Mouse (Mus musculus): ENCODE results near the gene Nek9. TPM values are rescaled to one million over a fixed set of nuclear protein-coding genes. Genes with fewer than 3 reads are reported as not detected.
A peak's percentile ranks its signal among the peaks of the same experiment; 100 is the strongest.

Nek9 gene
- polyA plus RNA-seq, 1 experiment from 2014 or later, result 14.7 TPM

- H3K36me3 ChIP-seq, result peaks cover 33% of the 10 kb centered on the region
- no peak overlapping the region for H3K27ac ChIP-seq (replicated peaks)
- H3K4me1 ChIP-seq (replicated peaks), result peaks cover 14% of the 10 kb centered on the region
- no peak overlapping the region for H3K9ac ChIP-seq
- H3K27me3 ChIP-seq, result no peaks in the 10 kb centered on the region
- no peak overlapping the region for H3K4me2 ChIP-seq
- no peak for ATAC-seq (ENCODE audit: low read depth)
- WGBS, result 76% methylated on average over 7 of the region's 7 CpGs
- H3K9me3 ChIP-seq, result no peaks in the 10 kb centered on the region
- no peak overlapping the region for H3K4me3 ChIP-seq
These were observed 5.1 kb upstream of the Nek9 start for GRCm38 (mm10) chr12:85344252-85344651.

GRCm38 (mm10) chr12:85342310-85342709, 3.1 kb upstream of the Nek9 start:
- H3K4me1 ChIP-seq (replicated peaks), result peaks cover 23% of the 10 kb centered on the region
- H3K4me3 ChIP-seq, result no peak overlapping the region
- no peaks in the 10 kb centered on the region for H3K27me3 ChIP-seq
- peaks cover 13% of the 10 kb centered on the region; the same call in 1 of the 2 replicates for H3K36me3 ChIP-seq
- H3K27ac ChIP-seq (replicated peaks), result no peak overlapping the region
- H3K9ac ChIP-seq, result no peak overlapping the region
- no peak overlapping the region for H3K4me2 ChIP-seq
- H3K9me3 ChIP-seq, result no peaks in the 10 kb centered on the region
- WGBS, result 66% methylated on average over 4 of the region's 4 CpGs
- no peak for ATAC-seq (ENCODE audit: low read depth)

- ATAC-seq (ENCODE audit: low read depth), result no peak
- 50% methylated on average over 1 of the region's 1 CpGs for WGBS
- no peaks in the 10 kb centered on the region for H3K27me3 ChIP-seq
These were observed 2.0 kb upstream of the Nek9 start for GRCm38 (mm10) chr12:85341131-85341530.

GRCm38 (mm10) chr12:85339947-85340346, 785 bp upstream of the Nek9 start:
- ATAC-seq (ENCODE audit: low read depth), result no peak
- WGBS, result 51% methylated on average over 4 of the region's 4 CpGs
- H3K4me1 ChIP-seq (replicated peaks), result peaks cover 22% of the 10 kb centered on the region
- peak overlapping the region; percentile 68 for H3K4me2 ChIP-seq
- H3K9ac ChIP-seq, result no peak overlapping the region
- H3K27ac ChIP-seq (replicated peaks), result no peak overlapping the region
- H3K36me3 ChIP-seq, result peaks cover 25% of the 10 kb centered on the region
- no peaks in the 10 kb centered on the region for H3K9me3 ChIP-seq
- H3K4me3 ChIP-seq, result peak overlapping the region; percentile 94; the same call in 1 of the 2 replicates
- no peaks in the 10 kb centered on the region for H3K27me3 ChIP-seq

More at GRCm38 (mm10) chr12:85341131-85341530, 2.0 kb upstream of the Nek9 start:
- no peak overlapping the region for H3K4me2 ChIP-seq
- H3K36me3 ChIP-seq, result peaks cover 16% of the 10 kb centered on the region
- no peaks in the 10 kb centered on the region for H3K9me3 ChIP-seq
- no peak overlapping the region for H3K9ac ChIP-seq
- H3K27ac ChIP-seq (replicated peaks), result no peak overlapping the region
- H3K4me1 ChIP-seq (replicated peaks), result peaks cover 22% of the 10 kb centered on the region
- no peak overlapping the region for H3K4me3 ChIP-seq

- Histone ChIP-seq H3K4me1 (replicated peaks) (peaks cover 22% of the 10 kb centered on the region), H3K4me2 (peak overlapping the region; percentile 68), H3K4me3 (peak overlapping the region; percentile 94), H3K9ac (peak overlapping the region; percentile 96), H3K27ac (replicated peaks) (peak overlapping the region; percentile 89), H3K27me3 (no peaks in the 10 kb centered on the region), H3K36me3 (peaks cover 32% of the 10 kb centered on the region), H3K9me3 (no peaks in the 10 kb centered on the region)
- peak; percentile 74 for ATAC-seq (ENCODE audit: low read depth)
- under 1% methylated on average over 42 of the region's 42 CpGs for WGBS
These were observed 347 bp downstream of the Nek9 start for GRCm38 (mm10) chr12:85338815-85339214.

GRCm38 (mm10) chr12:85337567-85338311, 1.4 kb downstream of the Nek9 start:
- Histone ChIP-seq H3K9me3 (no peaks in the 10 kb centered on the region), H3K9ac (0 out of 2 replicates have a peak overlapping the region, but pooled peaks have one; percentile 96), H3K27ac (replicated peaks) (no peak overlapping the region), H3K4me3 (peak overlapping the region; percentile 94), H3K27me3 (no peaks in the 10 kb centered on the region), H3K4me1 (replicated peaks) (peaks cover 22% of the 10 kb centered on the region), H3K36me3 (peaks cover 36% of the 10 kb centered on the region), H3K4me2 (peak overlapping the region; percentile 68)
- no peak for ATAC-seq (ENCODE audit: low read depth)
- 88% methylated on average over 6 of the region's 6 CpGs for WGBS

GRCm38 (mm10) chr12:85330153-85330552, 9.0 kb downstream of the Nek9 start:
- WGBS, result 92% methylated on average over 7 of the region's 7 CpGs
- no peak overlapping the region for H3K27ac ChIP-seq (replicated peaks)
- H3K9me3 ChIP-seq, result no peaks in the 10 kb centered on the region
- no peaks in the 10 kb centered on the region for H3K27me3 ChIP-seq
- H3K4me1 ChIP-seq (replicated peaks), result no peaks in the 10 kb centered on the region
- ATAC-seq (ENCODE audit: low read depth), result no peak
- no peak overlapping the region for H3K9ac ChIP-seq
- no peak overlapping the region for H3K4me2 ChIP-seq
- H3K4me3 ChIP-seq, result no peak overlapping the region
- H3K36me3 ChIP-seq, result peaks cover 88% of the 10 kb centered on the region

GRCm38 (mm10) chr12:85308651-85309050, 30.5 kb downstream of the Nek9 start:
- Histone ChIP-seq H3K9ac (no peak overlapping the region), H3K4me2 (no peak overlapping the region), H3K4me3 (no peak overlapping the region), H3K9me3 (no peaks in the 10 kb centered on the region), H3K4me1 (replicated peaks) (no peaks in the 10 kb centered on the region; the same call in 1 of the 2 replicates), H3K36me3 (peaks cover 97% of the 10 kb centered on the region), H3K27me3 (no peaks in the 10 kb centered on the region), H3K27ac (replicated peaks) (no peak overlapping the region)
- ATAC-seq (ENCODE audit: low read depth), result no peak
- 78% methylated on average over 3 of the region's 3 CpGs for WGBS

- WGBS, result 53% methylated on average over 16 of the region's 16 CpGs
- no peaks in the 10 kb centered on the region for H3K9me3 ChIP-seq
- peak; percentile 56 for ATAC-seq (ENCODE audit: low read depth)
- H3K4me2 ChIP-seq, result 0 out of 2 replicates have a peak overlapping the region, but pooled peaks have one; percentile 16
- peak overlapping the region; percentile 47; the same call in 1 of the 2 replicates for H3K9ac ChIP-seq
- peak overlapping the region; percentile 38; the same call in 1 of the 2 replicates for H3K27ac ChIP-seq (replicated peaks)
- no peaks in the 10 kb centered on the region for H3K27me3 ChIP-seq
- no peaks in the 10 kb centered on the region; the same call in 1 of the 2 replicates for H3K4me1 ChIP-seq (replicated peaks)
- peaks cover 96% of the 10 kb centered on the region for H3K36me3 ChIP-seq
- no peak overlapping the region for H3K4me3 ChIP-seq
These were observed 33.8 kb downstream of the Nek9 start for GRCm38 (mm10) chr12:85305247-85305892.

GRCm38 (mm10) chr12:85304725-85305124, 34.4 kb downstream of the Nek9 start:
- H3K9ac ChIP-seq, result no peak overlapping the region
- peaks cover 95% of the 10 kb centered on the region for H3K36me3 ChIP-seq
- H3K4me2 ChIP-seq, result no peak overlapping the region
- H3K9me3 ChIP-seq, result no peaks in the 10 kb centered on the region
- 68% methylated on average over 4 of the region's 4 CpGs for WGBS
- no peak for ATAC-seq (ENCODE audit: low read depth)
- no peaks in the 10 kb centered on the region for H3K27me3 ChIP-seq
- H3K27ac ChIP-seq (replicated peaks), result no peak overlapping the region
- no peaks in the 10 kb centered on the region; the same call in 1 of the 2 replicates for H3K4me1 ChIP-seq (replicated peaks)
- H3K4me3 ChIP-seq, result no peak overlapping the region

- 85% methylated on average over 2 of the region's 2 CpGs for WGBS
- H3K36me3 ChIP-seq, result peaks cover 88% of the 10 kb centered on the region
- ATAC-seq (ENCODE audit: low read depth), result no peak
These were observed 35.9 kb downstream of the Nek9 start for GRCm38 (mm10) chr12:85303256-85303655.

GRCm38 (mm10) chr12:85298835-85299180, 40.4 kb downstream of the Nek9 start:
- Histone ChIP-seq H3K27ac (replicated peaks) (no peak overlapping the region), H3K4me3 (no peak overlapping the region), H3K36me3 (peaks cover 53% of the 10 kb centered on the region), H3K27me3 (no peaks in the 10 kb centered on the region), H3K4me1 (replicated peaks) (peaks cover 22% of the 10 kb centered on the region), H3K9ac (no peak overlapping the region), H3K9me3 (peaks cover 9% of the 10 kb centered on the region), H3K4me2 (no peak overlapping the region)
- 74% methylated on average over 1 of the region's 1 CpGs for WGBS
- ATAC-seq (ENCODE audit: low read depth), result no peak

More at GRCm38 (mm10) chr12:85303256-85303655, 35.9 kb downstream of the Nek9 start:
- H3K27ac ChIP-seq (replicated peaks), result no peak overlapping the region
- peaks cover 8% of the 10 kb centered on the region; the same call in 1 of the 2 replicates for H3K4me1 ChIP-seq (replicated peaks)
- H3K9me3 ChIP-seq, result no peaks in the 10 kb centered on the region
- no peaks in the 10 kb centered on the region for H3K27me3 ChIP-seq
- H3K9ac ChIP-seq, result no peak overlapping the region
- H3K4me2 ChIP-seq, result no peak overlapping the region
- H3K4me3 ChIP-seq, result no peak overlapping the region

Measured in neural tube, embryonic 13.5 days (tissue).